Mouse (Mus musculus): ENCODE data around the gene Vmn2r60.
"Not testable (repeated sequence)": the region's sequence is repeated elsewhere in the genome, so short reads cannot be mapped to it uniquely, and the experiment has no call there.

Gene Vmn2r60

DNA sequence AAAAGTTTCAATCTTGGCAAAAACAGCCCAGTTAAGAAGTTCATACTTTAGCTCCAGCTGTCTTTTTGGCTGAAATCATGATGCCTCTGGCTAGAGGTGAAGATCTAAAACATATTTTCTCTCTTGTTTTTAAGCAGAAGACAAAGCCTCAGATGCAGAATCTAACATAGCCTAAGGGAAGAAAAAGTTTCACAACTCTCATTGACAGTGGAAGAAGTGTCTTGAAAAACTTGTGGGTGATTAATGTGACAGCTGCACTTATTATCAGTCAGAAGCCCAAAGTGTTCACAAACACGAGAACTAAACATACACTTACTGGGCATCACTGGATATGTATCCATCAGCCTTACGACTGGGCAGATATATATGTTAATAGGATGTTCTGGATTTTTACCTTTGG lies at the start of gene Vmn2r60:
TSS of gene Vmn2r60 (plus strand) at position 301 of the 400 bp plus-strand sequence.
- DNase-seq (ENCODE audit: extremely low read depth, low read depth, low spot score), result no peak

DNA sequence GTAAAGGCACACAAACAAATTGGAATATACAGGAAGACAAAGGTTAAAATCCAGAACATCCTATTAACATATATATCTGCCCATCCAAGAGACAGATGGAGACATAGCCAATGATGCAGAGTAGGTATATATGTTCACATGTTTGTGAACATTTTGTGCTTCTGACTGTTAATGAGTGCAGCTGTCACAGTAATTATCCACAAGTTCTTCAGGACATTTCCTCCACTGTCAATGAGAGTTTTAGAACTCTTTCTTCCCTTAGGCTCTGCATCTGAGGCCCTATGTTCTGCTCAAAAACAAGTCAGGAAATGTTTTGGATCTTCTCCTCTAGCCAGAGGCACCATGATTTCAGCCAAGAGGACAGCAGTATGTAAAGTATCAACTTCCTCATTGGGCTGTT lies 48.6 kb upstream of the Vmn2r60 start, which contains the start of gene Vmn2r59:
TSS of gene Vmn2r59 (minus strand) at position 101 of the 400 bp plus-strand sequence.
- DNase-seq (ENCODE audit: extremely low read depth, low read depth, low spot score), result no peak

DNA sequence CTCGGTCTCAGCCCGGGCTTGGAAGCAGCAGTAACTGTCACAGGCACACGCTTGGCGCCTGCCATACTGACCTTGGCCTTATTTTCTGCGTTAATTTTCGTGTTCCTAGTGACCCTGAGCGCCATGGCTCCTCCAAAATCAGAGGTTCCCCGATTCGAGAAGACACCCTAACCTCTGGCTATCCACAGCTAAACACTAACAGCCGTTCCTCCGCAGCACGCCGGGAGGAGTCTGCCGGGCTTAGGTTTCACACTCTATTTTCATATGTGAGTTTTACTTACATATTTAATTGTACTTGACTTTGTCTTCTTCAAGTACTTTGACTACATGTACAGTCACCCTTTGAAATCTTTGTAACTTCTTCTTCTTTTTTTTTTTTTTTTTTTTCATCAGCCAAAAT lies 509 bp upstream of the Vmn2r60 start:
- not testable (repeated sequence) for DNase-seq (ENCODE audit: extremely low read depth, low read depth, low spot score)
